Mouse (Mus musculus) heart, embryonic 13.5 days (tissue): ENCODE measurements at regions not wholly inside any gene's neighbourhood (a gene's known extent, or its start where the extent isn't known, plus 50 kb on each side); places are given as distances from the start of the nearest gene placed in this dataset.

Experiments used
- ATAC-seq: fragments of 200-750 bp; cut with Nextera tagmentation; 2 replicates; pipeline ENCODE4 v1.8.0; 2017; ENCODE audit warnings: moderate TSS enrichment; ENCODE audit not compliant: insufficient number of reproducible peaks, low FRiP score, low TSS enrichment; ENCODE audit errors: extremely low read depth
- H3K27ac ChIP-seq: fragments of 300-500 bp; sonication (generic); replicated peaks from 2 replicates; pipeline ENCODE4 v1.5.1; 2015; ENCODE audit warnings: moderate library complexity, mild to moderate bottlenecking, inconsistent platforms
- H3K27me3 ChIP-seq: fragments of 300-500 bp; sonication (generic); replicated peaks from 2 replicates; pipeline ENCODE4 v1.6.1; 2015; ENCODE audit warnings: mild to moderate bottlenecking, inconsistent platforms
- H3K36me3 ChIP-seq: fragments of 300-500 bp; sonication (generic); 2 replicates; pipeline ENCODE4 v1.6.1; 2015; ENCODE audit warnings: mild to moderate bottlenecking, inconsistent platforms
- H3K4me1 ChIP-seq: fragments of 300-500 bp; sonication (generic); 2 replicates; pipeline ENCODE4 v1.6.1; 2015; ENCODE audit warnings: inconsistent platforms
- H3K4me2 ChIP-seq: fragments of 300-500 bp; sonication (generic); 2 replicates; pipeline ENCODE4 v1.6.1; 2015; ENCODE audit warnings: inconsistent platforms, mild to moderate bottlenecking, moderate library complexity
- H3K4me3 ChIP-seq: fragments of 300-500 bp; sonication (generic); 2 replicates; pipeline ENCODE4 v1.5.1; 2015; ENCODE audit warnings: moderate library complexity, mild to moderate bottlenecking, inconsistent platforms
- H3K9ac ChIP-seq: fragments of 300-500 bp; sonication (generic); 2 replicates; pipeline ENCODE4 v1.6.1; 2015; ENCODE audit warnings: inconsistent platforms, mild to moderate bottlenecking, moderate library complexity
- H3K9me3 ChIP-seq: fragments of 300-500 bp; sonication (generic); 2 replicates; pipeline ENCODE4 v1.6.1; 2016; ENCODE audit warnings: inconsistent platforms
- WGBS: fragments of 180-500 bp; shearing (Covaris S2); methylation state at CpG from one replicate; pipeline ENCODE4 v1.1.7; 2015; ENCODE audit warnings: mixed read lengths; 5-methylcytosine and 5-hydroxymethylcytosine counted together

- ATAC-seq = no peak
- no peak overlapping the region for H3K27ac ChIP-seq
- peaks cover 27% of the 10 kb centered on the region for H3K4me1 ChIP-seq
- 70% methylated on average over 2 of the region's 2 CpGs for WGBS
- H3K4me2 ChIP-seq = no peak overlapping the region
- H3K4me3 ChIP-seq = no peak overlapping the region
- H3K9me3 ChIP-seq = no peaks in the 10 kb centered on the region
- H3K9ac ChIP-seq = no peak overlapping the region
- H3K36me3 ChIP-seq = no peaks in the 10 kb centered on the region
- H3K27me3 ChIP-seq = no peaks in the 10 kb centered on the region
Measured at GRCm38 (mm10) chr14:54097026-54097425, 156.9 kb downstream of the Dad1 start.

GRCm38 (mm10) chr14:54092444-54092843, 161.5 kb downstream of the Dad1 start:
- no peak for ATAC-seq
- no peaks in the 10 kb centered on the region for H3K9me3 ChIP-seq
- H3K27ac ChIP-seq = no peak overlapping the region
- H3K36me3 ChIP-seq = no peaks in the 10 kb centered on the region
- no peak overlapping the region for H3K9ac ChIP-seq
- 86% methylated on average over 6 of the region's 6 CpGs for WGBS
- H3K27me3 ChIP-seq = no peaks in the 10 kb centered on the region
- no peak overlapping the region for H3K4me2 ChIP-seq
- no peak overlapping the region for H3K4me3 ChIP-seq
- peaks cover 5% of the 10 kb centered on the region for H3K4me1 ChIP-seq

- 73% methylated on average over 11 of the region's 11 CpGs for WGBS
- no peak overlapping the region for H3K4me2 ChIP-seq
- H3K9ac ChIP-seq = no peak overlapping the region
- H3K4me1 ChIP-seq = no peaks in the 10 kb centered on the region; the same call in 1 of the 2 replicates
- H3K4me3 ChIP-seq = no peak overlapping the region
- no peak for ATAC-seq
- H3K36me3 ChIP-seq = no peaks in the 10 kb centered on the region
- no peak overlapping the region for H3K27ac ChIP-seq
- no peaks in the 10 kb centered on the region for H3K9me3 ChIP-seq
- H3K27me3 ChIP-seq = no peaks in the 10 kb centered on the region
Measured at GRCm38 (mm10) chr14:54086660-54087059, 167.2 kb downstream of the Dad1 start.

- Histone ChIP-seq H3K4me2 (no peak overlapping the region), H3K9ac (no peak overlapping the region), H3K27me3 (no peaks in the 10 kb centered on the region), H3K9me3 (no peaks in the 10 kb centered on the region), H3K4me3 (no peak overlapping the region), H3K27ac (no peak overlapping the region), H3K4me1 (peaks cover 25% of the 10 kb centered on the region), H3K36me3 (no peaks in the 10 kb centered on the region)
- 41% methylated on average over 3 of the region's 3 CpGs for WGBS
- no peak for ATAC-seq
Measured at GRCm38 (mm10) chr14:54074659-54075058, 179.2 kb downstream of the Dad1 start.

- no peak overlapping the region for H3K4me3 ChIP-seq
- no peaks in the 10 kb centered on the region for H3K9me3 ChIP-seq
- no peak overlapping the region for H3K9ac ChIP-seq
- H3K27me3 ChIP-seq = no peaks in the 10 kb centered on the region
- peaks cover 32% of the 10 kb centered on the region for H3K4me1 ChIP-seq
- no peak overlapping the region for H3K27ac ChIP-seq
- ATAC-seq = no peak
- 44% methylated on average over 10 of the region's 10 CpGs for WGBS
- H3K36me3 ChIP-seq = no peaks in the 10 kb centered on the region
- H3K4me2 ChIP-seq = peak overlapping the region; percentile 29
Measured at GRCm38 (mm10) chr14:54072283-54072912, 181.5 kb downstream of the Dad1 start.

GRCm38 (mm10) chr14:54070240-54070639, 183.7 kb downstream of the Dad1 start:
- H3K9me3 ChIP-seq = no peaks in the 10 kb centered on the region
- no peaks in the 10 kb centered on the region for H3K27me3 ChIP-seq
- no peak overlapping the region for H3K9ac ChIP-seq
- H3K36me3 ChIP-seq = no peaks in the 10 kb centered on the region
- no peak for ATAC-seq
- H3K4me2 ChIP-seq = no peak overlapping the region
- H3K4me1 ChIP-seq = peaks cover 34% of the 10 kb centered on the region
- no peak overlapping the region for H3K27ac ChIP-seq
- no peak overlapping the region for H3K4me3 ChIP-seq

GRCm38 (mm10) chr14:54068684-54069083, 185.2 kb downstream of the Dad1 start:
- 77% methylated on average over 1 of the region's 1 CpGs for WGBS

GRCm38 (mm10) chr14:54065466-54065865, 188.4 kb downstream of the Dad1 start:
- H3K4me3 ChIP-seq = no peak overlapping the region
- no peak overlapping the region for H3K27ac ChIP-seq
- ATAC-seq = no peak
- peaks cover 28% of the 10 kb centered on the region for H3K4me1 ChIP-seq
- 77% methylated on average over 4 of the region's 4 CpGs for WGBS
- no peaks in the 10 kb centered on the region for H3K36me3 ChIP-seq
- no peak overlapping the region for H3K4me2 ChIP-seq
- no peaks in the 10 kb centered on the region for H3K9me3 ChIP-seq
- no peaks in the 10 kb centered on the region for H3K27me3 ChIP-seq
- no peak overlapping the region for H3K9ac ChIP-seq

More at GRCm38 (mm10) chr14:54068684-54069083, 185.2 kb downstream of the Dad1 start:
- no peak overlapping the region for H3K27ac ChIP-seq
- H3K4me1 ChIP-seq = peaks cover 41% of the 10 kb centered on the region
- no peaks in the 10 kb centered on the region for H3K9me3 ChIP-seq
- H3K4me2 ChIP-seq = no peak overlapping the region
- H3K27me3 ChIP-seq = no peaks in the 10 kb centered on the region
- ATAC-seq = no peak
- H3K36me3 ChIP-seq = no peaks in the 10 kb centered on the region
- no peak overlapping the region for H3K4me3 ChIP-seq
- no peak overlapping the region for H3K9ac ChIP-seq

- no peak overlapping the region for H3K4me3 ChIP-seq
- H3K9ac ChIP-seq = no peak overlapping the region
- peak overlapping the region; percentile 52 for H3K4me2 ChIP-seq
- WGBS = 17% methylated on average over 11 of the region's 11 CpGs
- no peaks in the 10 kb centered on the region for H3K27me3 ChIP-seq
- H3K4me1 ChIP-seq = peaks cover 28% of the 10 kb centered on the region
- ATAC-seq = no peak
- H3K27ac ChIP-seq = no peak overlapping the region
- H3K36me3 ChIP-seq = no peaks in the 10 kb centered on the region
- no peaks in the 10 kb centered on the region for H3K9me3 ChIP-seq
Measured at GRCm38 (mm10) chr14:54064541-54065402, 189.1 kb downstream of the Dad1 start.

GRCm38 (mm10) chr14:54061570-54061969, 192.3 kb downstream of the Dad1 start:
- Histone ChIP-seq H3K36me3 (no peaks in the 10 kb centered on the region), H3K9ac (no peak overlapping the region), H3K4me3 (no peak overlapping the region), H3K4me2 (no peak overlapping the region), H3K9me3 (no peaks in the 10 kb centered on the region), H3K27me3 (0 out of 2 replicates have a peak, but pooled peaks cover 3% of the 10 kb centered on the region), H3K4me1 (peaks cover 21% of the 10 kb centered on the region), H3K27ac (no peak overlapping the region)
- no peak for ATAC-seq
- WGBS = 43% methylated on average over 3 of the region's 3 CpGs

GRCm38 (mm10) chr14:54059776-54060175, 194.1 kb downstream of the Dad1 start:
- no peak for ATAC-seq
- Histone ChIP-seq H3K4me3 (no peak overlapping the region), H3K4me1 (peaks cover 15% of the 10 kb centered on the region), H3K27me3 (0 out of 2 replicates have a peak, but pooled peaks cover 3% of the 10 kb centered on the region), H3K36me3 (no peaks in the 10 kb centered on the region), H3K27ac (no peak overlapping the region), H3K9me3 (no peaks in the 10 kb centered on the region), H3K9ac (no peak overlapping the region), H3K4me2 (no peak overlapping the region)
- 17% methylated on average over 4 of the region's 4 CpGs for WGBS
